Mouse (Mus musculus): ENCODE results near the gene Etv2. TPM values are rescaled to one million over a fixed set of nuclear protein-coding genes. Genes with fewer than 3 reads are reported as not detected.

The Etv2 gene
- polyA plus RNA-seq, 1 experiment from 2014 or later = not detected

- Histone ChIP-seq H3K4me3 (no peak overlapping the region), H3K27me3 (no peaks in the 10 kb centered on the region), H3K9me3 (no peaks in the 10 kb centered on the region), H3K4me1 (no peaks in the 10 kb centered on the region), H3K36me3 (no peaks in the 10 kb centered on the region), H3K4me2 (replicated peaks) (no peak overlapping the region), H3K9ac (replicated peaks) (no peak overlapping the region), H3K27ac (replicated peaks) (no peak overlapping the region)
- no peak for ATAC-seq (replicated peaks)
- WGBS = 67% methylated on average over 7 of the region's 7 CpGs
Measured at GRCm38 (mm10) chr7:30610043-30610442, 25.6 kb downstream of the Etv2 start.

- H3K9me3 ChIP-seq = no peaks in the 10 kb centered on the region
- H3K4me1 ChIP-seq = no peaks in the 10 kb centered on the region
- H3K9ac ChIP-seq (replicated peaks) = no peak overlapping the region
- H3K27me3 ChIP-seq = no peaks in the 10 kb centered on the region
- ATAC-seq (replicated peaks) = no peak
- no peak overlapping the region for H3K27ac ChIP-seq (replicated peaks)
- H3K36me3 ChIP-seq = no peaks in the 10 kb centered on the region
- no peak overlapping the region for H3K4me2 ChIP-seq (replicated peaks)
- no peak overlapping the region for H3K4me3 ChIP-seq
- WGBS = 50% methylated on average over 16 of the region's 16 CpGs
Measured at GRCm38 (mm10) chr7:30608476-30608875, 27.2 kb downstream of the Etv2 start.

GRCm38 (mm10) chr7:30607706-30608309 lies 27.8 kb downstream of the Etv2 start:
- Histone ChIP-seq H3K27ac (replicated peaks) (no peak overlapping the region), H3K4me1 (no peaks in the 10 kb centered on the region), H3K4me2 (replicated peaks) (no peak overlapping the region), H3K27me3 (no peaks in the 10 kb centered on the region), H3K9ac (replicated peaks) (no peak overlapping the region), H3K36me3 (no peaks in the 10 kb centered on the region), H3K4me3 (no peak overlapping the region), H3K9me3 (no peaks in the 10 kb centered on the region)
- no peak for ATAC-seq (replicated peaks)
- 27% methylated on average over 8 of the region's 8 CpGs for WGBS

GRCm38 (mm10) chr7:30604944-30605343 lies 30.7 kb downstream of the Etv2 start:
- Histone ChIP-seq H3K4me3 (no peak overlapping the region), H3K9me3 (no peaks in the 10 kb centered on the region), H3K4me2 (replicated peaks) (no peak overlapping the region), H3K4me1 (peaks cover 8% of the 10 kb centered on the region), H3K27ac (replicated peaks) (no peak overlapping the region), H3K27me3 (no peaks in the 10 kb centered on the region), H3K9ac (replicated peaks) (no peak overlapping the region), H3K36me3 (no peaks in the 10 kb centered on the region)
- 86% methylated on average over 8 of the region's 8 CpGs for WGBS
- ATAC-seq (replicated peaks) = no peak

GRCm38 (mm10) chr7:30604424-30604823 lies 31.2 kb downstream of the Etv2 start:
- Histone ChIP-seq H3K4me3 (no peak overlapping the region), H3K9ac (replicated peaks) (no peak overlapping the region), H3K27me3 (no peaks in the 10 kb centered on the region), H3K4me1 (peaks cover 13% of the 10 kb centered on the region), H3K27ac (replicated peaks) (no peak overlapping the region), H3K36me3 (no peaks in the 10 kb centered on the region), H3K9me3 (no peaks in the 10 kb centered on the region), H3K4me2 (replicated peaks) (no peak overlapping the region)
- 64% methylated on average over 8 of the region's 8 CpGs for WGBS
- no peak for ATAC-seq (replicated peaks)

GRCm38 (mm10) chr7:30602583-30602982 lies 33.1 kb downstream of the Etv2 start:
- H3K36me3 ChIP-seq = no peaks in the 10 kb centered on the region
- H3K9me3 ChIP-seq = no peaks in the 10 kb centered on the region
- H3K27me3 ChIP-seq = no peaks in the 10 kb centered on the region
- no peak overlapping the region for H3K4me3 ChIP-seq
- 73% methylated on average over 3 of the region's 3 CpGs for WGBS
- H3K27ac ChIP-seq (replicated peaks) = no peak overlapping the region
- H3K9ac ChIP-seq (replicated peaks) = no peak overlapping the region
- H3K4me1 ChIP-seq = peaks cover 13% of the 10 kb centered on the region
- ATAC-seq (replicated peaks) = no peak
- H3K4me2 ChIP-seq (replicated peaks) = no peak overlapping the region

- no peak overlapping the region for H3K4me3 ChIP-seq
- peak; percentile 15 for ATAC-seq (replicated peaks)
Measured at GRCm38 (mm10) chr7:30600651-30601050, 35.0 kb downstream of the Etv2 start.

GRCm38 (mm10) chr7:30599933-30600353 lies 35.7 kb downstream of the Etv2 start:
- peak overlapping the region; percentile 44 for H3K4me2 ChIP-seq (replicated peaks)
- no peaks in the 10 kb centered on the region for H3K36me3 ChIP-seq
- no peaks in the 10 kb centered on the region for H3K27me3 ChIP-seq
- no peaks in the 10 kb centered on the region for H3K9me3 ChIP-seq
- under 1% methylated on average over 16 of the region's 16 CpGs for WGBS
- H3K27ac ChIP-seq (replicated peaks) = peak overlapping the region; percentile 57
- H3K9ac ChIP-seq (replicated peaks) = peak overlapping the region; percentile 28
- peaks cover 13% of the 10 kb centered on the region for H3K4me1 ChIP-seq
- H3K4me3 ChIP-seq = peak overlapping the region; percentile 26
- peak; percentile 98 for ATAC-seq (replicated peaks)

More at GRCm38 (mm10) chr7:30600651-30601050, 35.0 kb downstream of the Etv2 start:
- WGBS = 70% methylated on average over 7 of the region's 7 CpGs
- Histone ChIP-seq H3K4me1 (peaks cover 13% of the 10 kb centered on the region), H3K4me2 (replicated peaks) (peak overlapping the region; percentile 44), H3K36me3 (no peaks in the 10 kb centered on the region), H3K9ac (replicated peaks) (peak overlapping the region; percentile 28), H3K27me3 (no peaks in the 10 kb centered on the region), H3K9me3 (no peaks in the 10 kb centered on the region), H3K27ac (replicated peaks) (peak overlapping the region; percentile 57)

GRCm38 (mm10) chr7:30598786-30599185 lies 36.9 kb downstream of the Etv2 start, which contains the start of gene Zbtb32:
Gene Zbtb32, minus strand, starts transcription at chr7:30598909.
- Histone ChIP-seq H3K4me1 (peaks cover 13% of the 10 kb centered on the region), H3K27ac (replicated peaks) (peak within 1 kb of the TSS; percentile 57), H3K4me3 (peak within 1 kb of the TSS; percentile 26), H3K9me3 (no peaks in the 10 kb centered on the region), H3K4me2 (replicated peaks) (peak within 1 kb of the TSS; percentile 44), H3K9ac (replicated peaks) (no peak within 1 kb of the TSS), H3K36me3 (no peaks in the 10 kb centered on the region), H3K27me3 (no peaks in the 10 kb centered on the region)
- no peak for ATAC-seq (replicated peaks)
- 93% methylated on average over 12 of the region's 12 CpGs for WGBS

GRCm38 (mm10) chr7:30596811-30597210 lies 38.8 kb downstream of the Etv2 start:
- H3K27ac ChIP-seq (replicated peaks) = no peak overlapping the region
- no peaks in the 10 kb centered on the region for H3K27me3 ChIP-seq
- no peak for ATAC-seq (replicated peaks)
- no peaks in the 10 kb centered on the region for H3K9me3 ChIP-seq
- H3K9ac ChIP-seq (replicated peaks) = no peak overlapping the region
- no peak overlapping the region for H3K4me3 ChIP-seq
- 40% methylated on average over 5 of the region's 5 CpGs for WGBS
- peaks cover 13% of the 10 kb centered on the region for H3K4me1 ChIP-seq
- no peaks in the 10 kb centered on the region for H3K36me3 ChIP-seq
- H3K4me2 ChIP-seq (replicated peaks) = no peak overlapping the region

GRCm38 (mm10) chr7:30596093-30596492 lies 39.6 kb downstream of the Etv2 start:
- Histone ChIP-seq H3K27ac (replicated peaks) (no peak overlapping the region), H3K27me3 (no peaks in the 10 kb centered on the region), H3K9me3 (no peaks in the 10 kb centered on the region), H3K36me3 (no peaks in the 10 kb centered on the region), H3K4me3 (no peak overlapping the region), H3K9ac (replicated peaks) (no peak overlapping the region), H3K4me2 (replicated peaks) (no peak overlapping the region), H3K4me1 (peaks cover 13% of the 10 kb centered on the region)
- no peak for ATAC-seq (replicated peaks)
- WGBS = 81% methylated on average over 5 of the region's 5 CpGs

GRCm38 (mm10) chr7:30594510-30595024 lies 41.1 kb downstream of the Etv2 start:
- no peak overlapping the region for H3K9ac ChIP-seq (replicated peaks)

More at GRCm38 (mm10) chr7:30594510-30595024, 41.1 kb downstream of the Etv2 start:
- Histone ChIP-seq H3K27ac (replicated peaks) (no peak overlapping the region), H3K4me1 (peaks cover 7% of the 10 kb centered on the region), H3K36me3 (no peaks in the 10 kb centered on the region), H3K27me3 (no peaks in the 10 kb centered on the region), H3K9me3 (no peaks in the 10 kb centered on the region), H3K4me2 (replicated peaks) (no peak overlapping the region), H3K4me3 (no peak overlapping the region)
- 67% methylated on average over 4 of the region's 4 CpGs for WGBS
- ATAC-seq (replicated peaks) = no peak
